Mouse (Mus musculus): ENCODE results near the gene Vmac. TPM values are rescaled to one million over a fixed set of nuclear protein-coding genes. Genes with fewer than 3 reads are reported as not detected.

Vmac gene
- polyA plus RNA-seq, 1 experiment = 52.3 TPM

DNA sequence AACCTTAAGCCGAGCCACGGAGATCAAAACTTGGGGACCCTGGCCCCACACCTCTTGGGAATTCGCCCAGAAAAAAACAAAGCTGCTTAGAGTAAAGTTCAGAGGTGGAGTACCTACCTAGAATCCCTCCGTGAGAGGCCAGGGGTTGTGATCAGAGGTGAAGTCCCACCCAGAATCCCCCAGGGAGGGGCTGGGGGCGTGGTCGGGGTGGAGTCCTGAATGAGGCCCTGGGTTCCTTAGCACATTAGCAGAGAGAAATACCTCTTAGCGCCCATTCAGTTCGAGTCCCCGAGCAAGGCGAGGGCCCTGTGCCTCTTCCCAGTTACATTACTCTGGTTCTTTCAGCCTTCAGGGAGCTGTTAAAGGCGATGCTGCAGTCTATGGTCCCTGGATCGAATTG is 9.8 kb upstream of the Vmac start:
- H3K27me3 ChIP-seq (ENCODE audit: control insufficient read depth, insufficient read depth, low read length) = no peaks in the 10 kb centered on the region
- TF ChIP-seq CTCF (IDR thresholded peaks at IDR 0.05; ENCODE audit: borderline replicate concordance, control insufficient read depth, extremely low read depth, insufficient read depth, low read length, poor library complexity) = no peak
- no peak for TF ChIP-seq POLR2A (IDR thresholded peaks at IDR 0.05; ENCODE audit: control insufficient read depth, extremely low read depth, insufficient read depth, low read length, poor library complexity)
- no peak overlapping the region for H3K4me3 ChIP-seq (ENCODE audit: control insufficient read depth, insufficient read depth, low read length)
- H3K27ac ChIP-seq (ENCODE audit: control insufficient read depth, insufficient read depth, low read length) = no peak overlapping the region
- H3K36me3 ChIP-seq (ENCODE audit: control insufficient read depth, insufficient read depth, low read length) = peaks cover 10% of the 10 kb centered on the region; the same call in 1 of the 2 replicates
- DNase-seq = no peak
- peaks cover 7% of the 10 kb centered on the region; the same call in 1 of the 2 replicates for H3K4me1 ChIP-seq (replicated peaks; ENCODE audit: control insufficient read depth, insufficient read depth, low read length)
- 43% methylated on average over 12 of the region's 12 CpGs for WGBS

DNA sequence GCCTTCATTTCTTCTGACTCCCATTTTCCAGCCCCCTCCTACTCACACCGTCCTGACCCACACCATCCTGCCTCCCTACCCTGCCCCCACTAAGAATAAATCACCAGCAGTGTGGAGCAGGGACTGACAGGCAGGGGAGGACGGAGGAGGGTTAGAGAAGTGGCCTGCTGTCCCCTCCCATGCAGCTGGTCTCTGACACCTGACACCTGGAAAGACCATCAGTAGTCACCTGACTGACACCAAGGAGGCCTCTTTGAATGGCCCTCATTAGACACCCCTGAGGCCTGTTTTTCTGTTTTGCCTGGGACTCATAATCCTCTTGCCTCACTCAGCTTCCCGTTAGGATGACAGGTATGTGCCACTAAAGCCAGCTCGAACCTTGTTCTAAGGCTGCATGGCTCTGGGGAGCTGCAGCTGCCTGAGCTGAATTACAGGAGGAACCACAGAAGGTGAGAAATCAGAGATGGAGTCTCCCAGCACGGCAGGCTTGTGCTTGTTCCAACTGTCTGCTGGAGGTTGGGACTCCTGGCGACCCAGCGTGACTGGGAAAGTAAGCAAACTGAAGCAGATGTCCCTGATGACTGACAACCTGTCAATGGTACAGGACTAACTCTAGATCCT is 9.3 kb upstream of the Vmac start:
- TF ChIP-seq POLR2A (IDR thresholded peaks at IDR 0.05; ENCODE audit: control insufficient read depth, extremely low read depth, insufficient read depth, low read length, poor library complexity) (no peak), CTCF (IDR thresholded peaks at IDR 0.05; ENCODE audit: borderline replicate concordance, control insufficient read depth, extremely low read depth, insufficient read depth, low read length, poor library complexity) (no peak)
- Histone ChIP-seq H3K4me3 (ENCODE audit: control insufficient read depth, insufficient read depth, low read length) (no peak overlapping the region), H3K27me3 (ENCODE audit: control insufficient read depth, insufficient read depth, low read length) (no peaks in the 10 kb centered on the region), H3K36me3 (ENCODE audit: control insufficient read depth, insufficient read depth, low read length) (peaks cover 15% of the 10 kb centered on the region; the same call in 1 of the 2 replicates), H3K4me1 (replicated peaks; ENCODE audit: control insufficient read depth, insufficient read depth, low read length) (peaks cover 7% of the 10 kb centered on the region; the same call in 1 of the 2 replicates), H3K27ac (ENCODE audit: control insufficient read depth, insufficient read depth, low read length) (no peak overlapping the region)
- WGBS = 62% methylated on average over 7 of the region's 7 CpGs
- DNase-seq = no peak

DNA sequence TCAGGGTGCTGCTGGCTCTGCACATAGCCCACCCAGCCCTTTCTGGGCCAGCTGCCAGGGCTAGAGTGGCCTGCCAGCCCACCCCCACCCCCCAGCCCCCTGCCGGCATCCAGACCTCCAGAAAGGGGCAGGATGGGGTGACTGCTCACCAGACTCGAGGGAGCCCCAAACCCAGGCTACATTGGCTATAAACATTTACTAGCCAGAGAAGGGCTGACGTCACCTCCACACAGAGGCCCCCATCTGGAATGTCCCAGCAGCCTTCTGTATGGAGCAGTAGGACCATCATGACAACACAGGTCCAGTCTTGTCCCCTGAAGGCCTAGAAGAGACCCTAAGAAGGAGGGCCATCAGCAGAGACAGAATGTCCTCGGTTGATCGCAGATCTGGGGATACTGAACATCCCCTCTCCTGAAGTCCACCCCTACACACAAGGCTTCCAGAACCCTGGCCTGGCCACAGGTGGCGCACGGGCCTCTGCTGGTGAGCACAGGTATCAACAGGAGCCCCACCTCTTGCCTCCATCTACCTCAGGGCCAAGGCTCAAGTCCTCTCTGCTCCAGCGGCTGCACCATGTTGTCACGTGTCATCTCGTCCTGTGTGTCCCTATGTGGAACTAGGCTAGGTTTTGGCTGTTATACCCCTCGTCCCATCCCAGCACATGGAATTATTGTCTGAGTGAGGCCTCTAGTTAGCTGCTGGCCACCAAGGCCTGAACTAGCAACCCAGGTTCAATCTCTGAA is 5.8 kb upstream of the Vmac start:
- no peak overlapping the region for H3K27ac ChIP-seq (ENCODE audit: control insufficient read depth, insufficient read depth, low read length)
- DNase-seq = no peak
- no peaks in the 10 kb centered on the region for H3K27me3 ChIP-seq (ENCODE audit: control insufficient read depth, insufficient read depth, low read length)
- H3K36me3 ChIP-seq (ENCODE audit: control insufficient read depth, insufficient read depth, low read length) = peaks cover 23% of the 10 kb centered on the region; the same call in 1 of the 2 replicates
- no peak for TF ChIP-seq POLR2A (IDR thresholded peaks at IDR 0.05; ENCODE audit: control insufficient read depth, extremely low read depth, insufficient read depth, low read length, poor library complexity)
- WGBS = 94% methylated on average over 11 of the region's 11 CpGs
- peaks cover 13% of the 10 kb centered on the region for H3K4me1 ChIP-seq (replicated peaks; ENCODE audit: control insufficient read depth, insufficient read depth, low read length)
- H3K4me3 ChIP-seq (ENCODE audit: control insufficient read depth, insufficient read depth, low read length) = no peak overlapping the region

DNA sequence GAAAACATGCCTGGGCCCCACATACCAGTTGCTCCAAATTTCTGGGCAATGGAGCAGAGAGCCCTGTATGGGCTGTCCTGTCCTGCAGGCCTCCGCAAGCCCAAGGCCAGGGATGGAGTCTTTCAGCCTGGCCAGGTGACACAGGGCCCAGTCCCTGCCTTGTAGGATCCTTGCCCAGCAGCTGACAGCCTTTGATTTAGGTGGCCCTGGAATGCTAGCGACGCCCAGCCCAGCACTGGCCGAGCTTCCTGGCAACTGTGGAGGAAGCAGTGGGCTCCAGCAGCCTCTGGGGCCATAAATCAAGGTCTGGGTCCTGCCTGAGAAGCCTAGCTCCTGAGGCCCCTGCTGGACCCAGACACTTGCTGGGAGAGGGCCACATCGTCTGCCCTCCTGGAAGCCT is 4.6 kb upstream of the Vmac start:
- DNase-seq = no peak
- WGBS = 87% methylated on average over 5 of the region's 5 CpGs
- peaks cover 16% of the 10 kb centered on the region for H3K4me1 ChIP-seq (replicated peaks; ENCODE audit: control insufficient read depth, insufficient read depth, low read length)
- H3K36me3 ChIP-seq (ENCODE audit: control insufficient read depth, insufficient read depth, low read length) = peaks cover 23% of the 10 kb centered on the region; the same call in 1 of the 2 replicates
- no peak overlapping the region for H3K4me3 ChIP-seq (ENCODE audit: control insufficient read depth, insufficient read depth, low read length)
- H3K27ac ChIP-seq (ENCODE audit: control insufficient read depth, insufficient read depth, low read length) = no peak overlapping the region
- H3K27me3 ChIP-seq (ENCODE audit: control insufficient read depth, insufficient read depth, low read length) = no peaks in the 10 kb centered on the region
- TF ChIP-seq POLR2A (IDR thresholded peaks at IDR 0.05; ENCODE audit: control insufficient read depth, extremely low read depth, insufficient read depth, low read length, poor library complexity) = no peak
- TF ChIP-seq CTCF (IDR thresholded peaks at IDR 0.05; ENCODE audit: borderline replicate concordance, control insufficient read depth, extremely low read depth, insufficient read depth, low read length, poor library complexity) = no peak

DNA sequence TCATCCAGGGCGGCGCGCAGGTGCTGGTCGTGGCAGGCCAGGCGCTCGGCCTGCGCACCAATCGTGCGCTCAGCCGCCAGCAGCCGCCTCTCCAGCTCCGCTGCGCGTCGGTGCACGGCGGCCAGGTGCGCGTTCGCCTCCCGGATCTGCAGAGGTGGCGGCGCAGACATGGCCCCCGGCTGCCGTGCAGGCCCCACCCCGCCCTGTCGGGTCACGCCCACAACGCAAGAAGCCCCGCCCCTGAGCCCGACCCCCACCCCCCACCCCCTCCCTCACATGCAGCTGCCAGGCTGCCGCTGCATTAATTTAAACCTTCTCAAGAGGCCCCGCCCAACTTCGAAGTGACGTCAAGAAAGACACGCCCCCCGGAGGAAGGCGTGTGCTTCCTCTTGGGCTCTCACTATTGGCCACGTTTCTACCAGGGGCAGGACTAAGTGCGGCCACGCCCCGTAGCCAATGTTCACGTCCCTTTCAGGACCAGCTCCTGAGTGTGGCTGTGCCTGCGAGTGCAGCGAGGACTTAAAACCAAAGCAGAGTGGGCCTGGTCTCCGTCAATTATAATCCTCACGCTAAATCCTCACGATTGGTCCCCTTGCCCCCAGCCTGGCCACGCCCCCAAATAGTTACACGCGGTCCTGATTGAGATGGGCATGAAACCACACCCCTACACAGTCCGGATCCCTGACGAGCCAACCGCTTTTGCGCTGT is 1.0 kb downstream of the Vmac start:
- peaks cover 21% of the 10 kb centered on the region for H3K4me1 ChIP-seq (replicated peaks; ENCODE audit: control insufficient read depth, insufficient read depth, low read length)
- H3K36me3 ChIP-seq (ENCODE audit: control insufficient read depth, insufficient read depth, low read length) = peaks cover 7% of the 10 kb centered on the region
- H3K27ac ChIP-seq (ENCODE audit: control insufficient read depth, insufficient read depth, low read length) = peak overlapping the region; percentile 21
- no peaks in the 10 kb centered on the region for H3K27me3 ChIP-seq (ENCODE audit: control insufficient read depth, insufficient read depth, low read length)
- peak overlapping the region; percentile 92 for H3K4me3 ChIP-seq (ENCODE audit: control insufficient read depth, insufficient read depth, low read length)
- under 1% methylated on average over 55 of the region's 55 CpGs for WGBS
- peak; percentile 96 for DNase-seq
- TF ChIP-seq POLR2A (IDR thresholded peaks at IDR 0.05; ENCODE audit: control insufficient read depth, extremely low read depth, insufficient read depth, low read length, poor library complexity) (peak; percentile 44; the same call in 1 of the 2 replicates), CTCF (IDR thresholded peaks at IDR 0.05; ENCODE audit: borderline replicate concordance, control insufficient read depth, extremely low read depth, insufficient read depth, low read length, poor library complexity) (no peak)

DNA sequence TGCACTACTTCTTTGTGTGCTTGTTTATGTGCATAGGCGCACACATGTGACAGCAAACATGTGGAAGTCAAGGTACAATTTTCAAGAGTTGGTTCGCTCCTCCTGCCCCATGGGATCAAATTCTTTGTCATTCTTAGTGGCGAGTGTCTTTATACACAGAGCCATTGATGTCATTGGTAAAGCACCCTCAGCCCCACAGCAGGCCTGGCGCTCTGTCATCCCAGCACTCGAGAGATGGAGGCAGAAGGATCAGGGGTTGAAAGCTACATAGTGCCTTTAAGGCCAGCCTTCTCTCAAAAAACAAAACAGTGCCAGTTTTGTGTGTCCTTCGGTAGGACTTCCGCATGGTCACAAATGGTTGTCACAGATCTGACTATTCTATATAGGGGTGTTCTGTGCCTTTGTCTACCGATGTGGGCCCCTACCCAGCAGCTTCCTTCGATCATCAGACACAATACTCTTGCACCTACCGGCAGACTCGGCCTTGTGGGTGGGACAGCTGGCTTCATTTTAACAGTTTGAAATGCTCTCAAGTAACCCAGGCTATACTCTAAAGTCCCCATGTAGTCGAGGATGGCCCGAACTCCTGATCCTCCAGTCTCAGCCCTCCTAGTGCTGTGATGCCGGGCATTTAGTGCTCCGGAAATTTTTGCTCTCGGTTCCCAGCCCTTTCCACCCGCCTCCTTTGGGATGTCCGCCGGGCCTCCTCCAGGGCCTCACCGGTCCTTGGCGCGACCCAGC is 1.7 kb downstream of the Vmac start:
- Histone ChIP-seq H3K27ac (ENCODE audit: control insufficient read depth, insufficient read depth, low read length) (peak overlapping the region; percentile 21; the same call in 1 of the 2 replicates), H3K4me3 (ENCODE audit: control insufficient read depth, insufficient read depth, low read length) (peak overlapping the region; percentile 63), H3K36me3 (ENCODE audit: control insufficient read depth, insufficient read depth, low read length) (peaks cover 9% of the 10 kb centered on the region), H3K27me3 (ENCODE audit: control insufficient read depth, insufficient read depth, low read length) (no peaks in the 10 kb centered on the region), H3K4me1 (replicated peaks; ENCODE audit: control insufficient read depth, insufficient read depth, low read length) (peaks cover 21% of the 10 kb centered on the region)
- 33% methylated on average over 22 of the region's 22 CpGs for WGBS
- no peak for TF ChIP-seq POLR2A (IDR thresholded peaks at IDR 0.05; ENCODE audit: control insufficient read depth, extremely low read depth, insufficient read depth, low read length, poor library complexity)
- TF ChIP-seq CTCF (IDR thresholded peaks at IDR 0.05; ENCODE audit: borderline replicate concordance, control insufficient read depth, extremely low read depth, insufficient read depth, low read length, poor library complexity) = no peak
- DNase-seq = no peak

All from thymus, adult 2 months (tissue).